Mouse (Mus musculus) embryonic facial prominence, embryonic 11.5 days (tissue): ENCODE measurements around the gene Ifnar2. TPM values are rescaled to one million over a fixed set of nuclear protein-coding genes. Genes with fewer than 3 reads are reported as not detected.
A peak's percentile ranks its signal among the peaks of the same experiment; 100 is the strongest.

Experiments
- ATAC-seq: fragments of 200-750 bp; cut with Nextera tagmentation; replicated peaks from 2 replicates; pipeline ENCODE4 v1.8.0; 2017; ENCODE audit warnings: low read depth; ENCODE audit not compliant: insufficient number of reproducible peaks, low FRiP score, low TSS enrichment
- DNase-seq: peaks from one replicate; pipeline ENCODE4 v3.0.0-alpha.2; 2015; ENCODE audit warnings: low spot score
- H3K27ac ChIP-seq: fragments of 300-500 bp; sonication (generic); replicated peaks from 2 replicates; pipeline ENCODE4 v1.5.1; 2014; ENCODE audit warnings: mild to moderate bottlenecking, low read depth, low read length, control low read depth
- H3K27me3 ChIP-seq: fragments of 300-500 bp; sonication (generic); 2 replicates; pipeline ENCODE4 v1.6.1; 2014; ENCODE audit warnings: mild to moderate bottlenecking, low read length, moderate library complexity, mixed read lengths; ENCODE audit not compliant: control insufficient read depth, insufficient read depth
- H3K36me3 ChIP-seq: fragments of 300-500 bp; sonication (generic); replicated peaks from 2 replicates; pipeline ENCODE4 v1.6.1; 2014; ENCODE audit warnings: low read depth, mild to moderate bottlenecking, low read length, moderate library complexity, mixed read lengths; ENCODE audit not compliant: control insufficient read depth, insufficient read depth
- H3K4me1 ChIP-seq: fragments of 300-500 bp; sonication (generic); 2 replicates; pipeline ENCODE4 v1.6.1; 2014; ENCODE audit warnings: low read length, mixed read lengths; ENCODE audit not compliant: control insufficient read depth, insufficient read depth
- H3K4me2 ChIP-seq: fragments of 300-500 bp; sonication (generic); 2 replicates; pipeline ENCODE4 v1.6.1; 2014; ENCODE audit warnings: low read depth, mild to moderate bottlenecking, control low read depth, low read length, moderate library complexity
- H3K4me3 ChIP-seq: fragments of 300-500 bp; sonication (generic); 2 replicates; pipeline ENCODE4 v1.5.1; 2014; ENCODE audit warnings: low read depth, low read length, control low read depth
- H3K9ac ChIP-seq: fragments of 300-500 bp; sonication (generic); replicated peaks from 2 replicates; pipeline ENCODE4 v1.6.1; 2014; ENCODE audit warnings: mild to moderate bottlenecking, control low read depth, low read length
- H3K9me3 ChIP-seq: fragments of 300-500 bp; sonication (generic); replicated peaks from 2 replicates; pipeline ENCODE4 v1.6.1; 2016; ENCODE audit warnings: mild to moderate bottlenecking, low read length, inconsistent platforms, mixed read lengths; ENCODE audit not compliant: control insufficient read depth
- WGBS: fragments of 180-500 bp; shearing (Covaris S2); extraction: QIAGEN DNeasy Blood & Tissue Kit; methylation state at CpG from one replicate; pipeline ENCODE4 v1.1.7; 2014; 5-methylcytosine and 5-hydroxymethylcytosine counted together
- polyA plus RNA-seq: library from polyadenylated mRNA; unstranded; fragments of >200 nt; fragmentation: Nextera tagmentation; extraction: Ambion mirVana; gene quantifications from 2 replicates; pipeline ENCODE4 v1.2.1, GENCODE M21; 2014

The Ifnar2 gene
- polyA plus RNA-seq, 1 experiment from 2014 or later: 36.3 TPM

DNA sequence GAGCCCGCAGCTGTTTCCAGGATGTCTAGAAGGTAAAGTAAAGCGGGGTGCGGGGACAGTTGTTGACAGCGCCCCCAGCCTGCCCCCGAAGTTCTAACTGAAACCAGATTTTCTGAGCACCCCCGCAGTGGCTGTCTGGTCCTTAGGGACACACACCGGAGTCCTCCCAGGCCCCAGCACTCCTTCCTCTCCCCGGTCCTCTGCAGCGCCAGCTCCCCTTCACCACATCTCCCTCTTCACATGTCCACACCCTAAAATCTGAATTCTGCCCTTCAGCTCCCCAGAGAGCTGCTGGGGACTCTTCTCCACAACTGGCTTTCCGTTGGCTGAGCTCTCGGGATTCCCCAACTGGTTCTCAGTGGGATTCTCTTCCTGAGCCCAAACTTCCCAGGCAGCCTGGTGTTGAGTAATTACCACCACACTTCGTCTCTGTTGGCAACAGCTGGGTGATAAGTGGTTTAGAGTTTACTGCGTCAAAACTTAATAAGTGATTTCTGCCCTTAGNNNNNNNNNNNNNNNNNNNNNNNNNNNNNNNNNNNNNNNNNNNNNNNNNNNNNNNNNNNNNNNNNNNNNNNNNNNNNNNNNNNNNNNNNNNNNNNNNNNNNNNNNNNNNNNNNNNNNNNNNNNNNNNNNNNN is 34.1 kb downstream of the Ifnar2 start:
- H3K4me2 ChIP-seq: peak overlapping the region; percentile 98
- H3K27me3 ChIP-seq: no peaks in the 10 kb centered on the region
- no peaks in the 10 kb centered on the region for H3K36me3 ChIP-seq
- no peak for ATAC-seq
- no peaks in the 10 kb centered on the region; the same call in 1 of the 2 replicates for H3K4me1 ChIP-seq
- no peak overlapping the region for H3K27ac ChIP-seq
- WGBS: 2% methylated on average over 13 of the region's 13 CpGs
- peak overlapping the region; percentile 79 for H3K9ac ChIP-seq
- H3K4me3 ChIP-seq: peak overlapping the region; percentile 65
- DNase-seq: peak; percentile 21
- H3K9me3 ChIP-seq: no peaks in the 10 kb centered on the region

DNA sequence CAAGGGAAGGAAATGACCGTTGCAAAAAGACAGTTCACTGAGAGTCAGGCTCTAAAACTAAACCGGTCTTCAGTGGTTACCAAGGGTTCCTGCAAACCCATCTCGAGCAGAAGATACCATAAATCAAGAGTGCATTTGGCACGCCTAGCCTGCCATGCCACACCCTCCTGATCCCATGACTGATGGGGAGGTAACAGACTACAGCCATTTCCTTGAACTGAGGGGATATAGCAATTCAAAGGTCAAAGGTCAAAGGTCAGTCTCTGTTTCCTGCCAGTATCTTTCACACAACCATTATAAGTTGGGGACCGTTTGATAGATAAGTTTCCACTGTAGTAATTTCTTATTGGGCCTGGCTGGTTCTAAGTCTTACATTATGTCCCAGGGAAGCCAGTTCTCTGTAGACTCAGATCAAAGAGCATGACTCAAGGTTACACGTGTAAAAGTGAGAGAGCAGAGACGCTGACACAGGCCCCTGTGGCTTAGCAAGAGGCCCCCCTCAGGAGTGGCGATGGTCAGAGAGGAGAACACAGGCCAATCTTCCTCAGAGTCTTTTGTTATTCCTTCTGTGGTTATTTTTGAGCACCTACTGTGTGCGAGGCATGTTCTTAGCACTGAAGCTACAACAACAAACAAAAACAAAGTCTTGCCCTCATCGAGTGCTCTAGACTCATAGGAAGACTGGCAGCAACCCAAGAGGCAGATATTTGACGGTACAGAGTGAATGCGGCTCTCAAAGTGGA is 40.7 kb downstream of the Ifnar2 start:
- ATAC-seq: no peak
- Histone ChIP-seq H3K36me3 (no peaks in the 10 kb centered on the region), H3K27me3 (no peaks in the 10 kb centered on the region), H3K27ac (no peak overlapping the region), H3K9me3 (no peaks in the 10 kb centered on the region), H3K4me2 (no peak overlapping the region), H3K4me1 (no peaks in the 10 kb centered on the region), H3K4me3 (no peak overlapping the region), H3K9ac (no peak overlapping the region)
- no peak for DNase-seq
- 66% methylated on average over 12 of the region's 12 CpGs for WGBS

DNA sequence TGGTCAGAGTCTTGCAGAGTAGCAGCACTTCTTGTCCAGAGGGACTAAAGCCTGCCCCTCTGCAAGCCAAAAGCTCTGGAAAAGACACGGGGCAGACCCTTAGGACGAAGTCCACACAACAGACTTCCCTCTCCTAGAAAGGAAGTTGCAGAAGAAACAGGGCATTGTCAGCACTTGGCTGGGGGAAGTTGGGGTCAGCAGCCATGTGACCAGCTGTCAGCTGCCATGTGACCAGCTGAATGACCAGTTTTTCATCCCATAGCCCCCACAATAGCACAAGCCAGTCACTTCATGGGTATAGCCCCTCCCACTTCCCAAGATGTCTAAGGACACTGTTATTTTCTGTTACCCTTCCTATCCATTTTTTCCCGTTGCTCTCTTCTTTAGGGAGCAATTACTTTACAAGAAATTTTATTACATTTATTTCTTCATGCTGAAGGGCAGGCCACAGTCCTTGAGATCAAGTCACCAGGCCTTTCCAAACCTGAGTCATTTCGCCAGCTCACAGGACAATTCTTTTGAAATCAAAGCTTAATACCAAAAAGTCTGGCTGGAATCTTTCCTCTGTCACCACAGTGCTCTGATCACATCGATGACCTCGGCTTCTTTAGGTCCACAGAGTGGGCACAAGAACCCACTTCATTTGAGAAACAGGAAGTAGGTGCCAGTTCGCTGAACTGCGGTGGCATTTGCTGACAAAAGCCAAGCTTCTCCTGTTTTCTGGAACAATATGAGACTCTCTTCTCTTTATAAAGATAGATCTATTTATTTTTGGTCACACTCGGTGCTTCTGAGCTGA is 43.0 kb downstream of the Ifnar2 start:
- DNase-seq (no peak), ATAC-seq (no peak)
- no peak overlapping the region for H3K4me3 ChIP-seq
- no peaks in the 10 kb centered on the region for H3K4me1 ChIP-seq
- 81% methylated on average over 9 of the region's 9 CpGs for WGBS
- no peaks in the 10 kb centered on the region for H3K9me3 ChIP-seq
- H3K27ac ChIP-seq: no peak overlapping the region
- H3K27me3 ChIP-seq: no peaks in the 10 kb centered on the region
- H3K4me2 ChIP-seq: no peak overlapping the region
- H3K9ac ChIP-seq: no peak overlapping the region
- no peaks in the 10 kb centered on the region for H3K36me3 ChIP-seq

DNA sequence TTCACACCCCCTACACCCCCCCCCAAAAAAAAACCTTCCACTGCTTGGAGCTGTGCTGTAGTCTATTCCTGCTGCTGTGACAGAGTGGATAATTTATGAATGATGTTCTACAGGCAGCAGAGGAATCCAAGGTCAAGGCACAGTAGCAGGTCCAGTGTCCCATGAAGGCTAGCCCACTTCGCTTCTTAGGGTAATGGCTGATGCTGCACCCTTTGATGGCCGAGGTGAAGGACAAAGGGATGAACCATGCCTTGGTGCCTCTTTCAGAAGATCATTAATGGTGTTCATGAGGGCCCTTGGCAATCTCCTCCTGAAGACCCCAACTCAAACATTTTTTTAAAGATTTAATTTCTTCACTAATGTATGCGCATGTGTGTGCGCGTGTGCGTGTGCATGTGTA is 43.8 kb downstream of the Ifnar2 start:
- no peak for ATAC-seq
- no peaks in the 10 kb centered on the region for H3K9me3 ChIP-seq
- WGBS: 96% methylated on average over 6 of the region's 6 CpGs

DNA sequence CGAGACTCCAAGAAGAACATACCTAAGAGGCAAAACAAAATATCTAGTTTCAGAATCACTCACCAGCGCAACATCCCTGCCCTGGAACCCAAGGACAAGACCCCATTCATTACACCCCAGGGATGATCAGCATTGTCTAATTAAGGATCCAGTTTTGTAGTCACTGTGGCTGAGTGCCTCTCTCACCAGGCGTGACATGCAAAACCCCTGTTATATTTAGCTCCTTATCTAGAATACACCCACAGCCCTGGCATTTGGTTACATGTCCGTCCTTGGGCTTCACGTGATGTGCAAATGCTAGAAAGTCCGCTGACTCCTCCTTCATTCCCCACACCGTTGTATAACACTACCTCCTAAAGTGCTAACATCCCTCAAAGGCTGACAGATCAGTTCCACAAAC is 44.4 kb downstream of the Ifnar2 start:
- H3K36me3 ChIP-seq: no peaks in the 10 kb centered on the region
- WGBS: 84% methylated on average over 7 of the region's 7 CpGs
- DNase-seq: no peak
- no peak overlapping the region for H3K4me3 ChIP-seq
- no peak overlapping the region for H3K4me2 ChIP-seq
- H3K9me3 ChIP-seq: no peaks in the 10 kb centered on the region
- no peaks in the 10 kb centered on the region for H3K27me3 ChIP-seq
- no peaks in the 10 kb centered on the region for H3K4me1 ChIP-seq
- ATAC-seq: no peak
- H3K9ac ChIP-seq: no peak overlapping the region
- no peak overlapping the region for H3K27ac ChIP-seq

More for the DNA sequence above, 43.8 kb downstream of the Ifnar2 start:
- H3K4me3 ChIP-seq: no peak overlapping the region
- DNase-seq: no peak
- no peaks in the 10 kb centered on the region for H3K27me3 ChIP-seq
- no peaks in the 10 kb centered on the region for H3K36me3 ChIP-seq
- no peak overlapping the region for H3K9ac ChIP-seq
- no peak overlapping the region for H3K27ac ChIP-seq
- H3K4me2 ChIP-seq: no peak overlapping the region
- H3K4me1 ChIP-seq: no peaks in the 10 kb centered on the region

DNA sequence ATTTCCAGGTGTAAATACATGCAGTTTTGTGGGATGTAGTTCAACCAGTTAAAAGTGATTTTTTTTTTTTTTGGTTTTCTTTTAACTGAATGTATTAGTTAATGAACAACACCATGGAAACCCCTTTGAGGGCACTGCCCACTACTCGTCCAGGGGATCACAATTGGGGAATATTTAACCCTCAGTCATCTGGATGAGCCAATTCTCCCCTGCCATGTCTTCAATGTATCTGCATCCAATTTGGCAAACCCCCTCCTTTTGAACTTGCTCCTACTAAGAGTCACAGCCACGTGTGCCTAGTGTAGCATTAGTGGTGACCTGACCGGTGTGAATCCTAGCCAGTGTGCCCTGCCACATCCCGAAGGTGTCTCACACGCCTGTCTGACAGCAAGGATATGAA is 45.9 kb downstream of the Ifnar2 start:
- H3K27ac ChIP-seq: no peak overlapping the region
- DNase-seq (no peak), ATAC-seq (no peak)
- no peaks in the 10 kb centered on the region for H3K4me1 ChIP-seq
- H3K4me2 ChIP-seq: no peak overlapping the region
- 73% methylated on average over 5 of the region's 5 CpGs for WGBS
- no peaks in the 10 kb centered on the region for H3K36me3 ChIP-seq
- no peaks in the 10 kb centered on the region for H3K9me3 ChIP-seq
- no peak overlapping the region for H3K9ac ChIP-seq
- H3K4me3 ChIP-seq: no peak overlapping the region
- H3K27me3 ChIP-seq: no peaks in the 10 kb centered on the region

DNA sequence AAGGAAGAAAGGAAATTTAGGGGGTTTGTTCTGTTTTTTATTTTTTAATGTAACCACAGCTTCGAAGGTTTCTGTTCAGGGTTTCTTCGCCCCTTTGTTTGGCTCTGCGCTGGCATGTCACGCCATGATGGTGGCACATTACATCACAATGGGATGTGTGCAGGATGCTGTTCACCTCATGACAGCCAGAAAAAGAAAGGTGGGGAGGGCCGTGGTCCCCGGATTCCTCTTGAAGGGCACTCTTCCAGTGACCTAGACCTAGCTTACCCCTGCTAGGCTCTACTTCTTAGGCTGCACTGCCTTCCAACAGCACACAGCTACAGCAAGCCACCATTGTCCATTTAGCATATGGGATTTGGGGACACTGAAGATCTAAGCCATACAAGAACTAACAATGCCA is 53.2 kb downstream of the Ifnar2 start:
- 88% methylated on average over 6 of the region's 6 CpGs for WGBS
- no peak overlapping the region for H3K4me2 ChIP-seq
- H3K9me3 ChIP-seq: no peaks in the 10 kb centered on the region
- H3K9ac ChIP-seq: no peak overlapping the region
- H3K27ac ChIP-seq: no peak overlapping the region
- H3K4me3 ChIP-seq: no peak overlapping the region
- ATAC-seq (no peak), DNase-seq (no peak)
- no peaks in the 10 kb centered on the region for H3K36me3 ChIP-seq
- no peaks in the 10 kb centered on the region for H3K4me1 ChIP-seq
- H3K27me3 ChIP-seq: no peaks in the 10 kb centered on the region

DNA sequence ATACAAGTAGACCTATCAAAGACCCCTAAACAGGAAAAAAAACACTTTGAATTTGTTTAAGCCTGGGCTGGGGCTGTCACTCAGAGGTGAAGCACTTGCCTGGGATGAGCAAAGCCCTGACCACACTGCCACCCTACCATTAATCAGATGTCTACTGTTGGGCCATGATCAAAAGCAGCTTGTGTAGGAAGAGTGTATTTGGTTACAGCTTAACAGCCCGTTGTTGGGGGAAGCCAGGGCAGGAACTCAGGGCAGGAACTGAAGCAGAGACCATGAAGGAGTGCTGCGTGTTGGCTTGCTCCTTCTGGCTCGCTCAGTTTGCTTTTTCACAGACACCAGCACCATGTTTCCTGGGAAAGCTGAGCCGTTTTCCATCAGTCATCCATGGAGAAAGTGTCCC is 54.0 kb downstream of the Ifnar2 start:
- no peak for ATAC-seq
- H3K36me3 ChIP-seq: no peaks in the 10 kb centered on the region
- H3K27me3 ChIP-seq: no peaks in the 10 kb centered on the region
- no peak overlapping the region for H3K4me3 ChIP-seq
- DNase-seq: no peak
- H3K4me1 ChIP-seq: no peaks in the 10 kb centered on the region
- no peak overlapping the region for H3K9ac ChIP-seq
- H3K4me2 ChIP-seq: no peak overlapping the region
- 77% methylated on average over 4 of the region's 4 CpGs for WGBS
- no peaks in the 10 kb centered on the region for H3K9me3 ChIP-seq
- H3K27ac ChIP-seq: no peak overlapping the region
